Mouse (Mus musculus) layer of hippocampus, postnatal 10 days (tissue): ENCODE results near the gene Gm13271. TPM values are rescaled to one million over a fixed set of nuclear protein-coding genes. Genes with fewer than 3 reads are reported as not detected.
"Not testable (repeated sequence)": the region's sequence is repeated elsewhere in the genome, so short reads cannot be mapped to it uniquely, and the experiment has no call there.

Experiments used
- DNase-seq, 2 experiments: peaks; one replicate each; pipeline ENCODE4 v3.0.0; 2021; ENCODE audit warnings: low spot score in 2 of 2
- total RNA-seq, 2 experiments: library from RNA; stranded (reverse); gene quantifications; 2 replicates each; pipeline ENCODE4 v1.2.3; 2021

Gene Gm13271
- total RNA-seq, 2 experiments from 2014 or later = not detected

DNA sequence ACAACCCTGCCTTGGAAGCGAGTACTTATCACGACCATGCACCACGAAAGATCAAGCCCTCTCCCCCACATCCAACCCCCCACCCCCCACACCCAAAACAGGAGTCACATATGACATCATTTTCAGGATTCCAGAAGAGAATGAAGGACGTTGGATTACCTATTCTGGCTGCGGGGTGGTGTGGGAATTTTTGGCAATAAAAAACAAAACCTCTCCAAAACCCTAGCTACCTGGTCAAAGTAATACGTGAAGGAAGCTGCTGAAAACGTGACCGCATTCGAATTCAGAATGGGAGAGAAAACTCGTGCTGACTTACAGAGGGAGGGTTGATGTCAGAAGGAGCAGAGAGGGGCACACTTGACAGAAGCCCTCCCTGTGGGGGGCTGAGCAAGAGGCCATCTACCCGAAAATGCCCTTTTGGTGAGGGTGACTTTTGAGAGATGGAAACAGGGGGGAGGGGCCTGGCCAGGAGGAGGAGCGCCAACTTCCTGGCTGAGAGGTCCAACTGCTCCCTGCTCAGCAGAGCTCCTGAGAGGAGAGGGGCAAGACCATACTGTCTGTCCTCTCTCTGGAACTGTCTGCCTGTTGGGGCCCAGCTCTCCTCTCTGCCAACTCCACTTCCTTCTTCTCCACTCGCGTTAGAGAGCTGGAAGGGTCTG is 5.1 kb downstream of the Gm13271 start, which contains the start of gene Gm13283:
Gene Gm13283 (plus strand): TSS at position 510 of the 659 bp plus-strand sequence.
- peak; percentile 17 to 33 for DNase-seq

DNA sequence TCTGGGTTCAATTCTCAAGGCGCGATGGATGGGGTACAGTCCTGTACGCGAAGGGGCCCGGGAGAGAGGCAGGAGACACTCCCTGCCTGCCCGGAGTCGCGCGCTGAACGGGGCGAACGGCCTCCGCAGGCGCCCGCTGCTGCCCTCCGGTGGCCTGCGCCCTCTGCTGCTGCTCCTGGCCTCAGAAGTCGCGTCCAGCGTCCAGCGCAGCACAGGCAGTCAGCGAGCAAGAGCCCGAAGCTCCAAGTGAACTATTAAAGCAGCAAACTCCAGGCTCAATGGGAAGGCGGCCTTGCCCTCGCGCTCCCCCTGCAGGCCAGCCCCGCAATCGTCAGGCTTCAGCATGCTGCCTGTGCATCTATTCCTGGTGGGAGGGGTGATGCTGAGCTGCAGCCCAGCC is 5.8 kb downstream of the Gm13271 start:
- DNase-seq = peak; percentile 45 to 66

GRCm38 (mm10) chr4:88761776-88762175 is 7.1 kb downstream of the Gm13271 start:
- DNase-seq = peak; percentile 73 to 83

GRCm38 (mm10) chr4:88762341-88762740 is 7.7 kb downstream of the Gm13271 start:
- peak in 1 of 2 experiments; percentile 15 for DNase-seq

- DNase-seq = peak in 1 of 2 experiments; percentile 16
Measured at GRCm38 (mm10) chr4:88763384-88764018, 8.8 kb downstream of the Gm13271 start.

DNA sequence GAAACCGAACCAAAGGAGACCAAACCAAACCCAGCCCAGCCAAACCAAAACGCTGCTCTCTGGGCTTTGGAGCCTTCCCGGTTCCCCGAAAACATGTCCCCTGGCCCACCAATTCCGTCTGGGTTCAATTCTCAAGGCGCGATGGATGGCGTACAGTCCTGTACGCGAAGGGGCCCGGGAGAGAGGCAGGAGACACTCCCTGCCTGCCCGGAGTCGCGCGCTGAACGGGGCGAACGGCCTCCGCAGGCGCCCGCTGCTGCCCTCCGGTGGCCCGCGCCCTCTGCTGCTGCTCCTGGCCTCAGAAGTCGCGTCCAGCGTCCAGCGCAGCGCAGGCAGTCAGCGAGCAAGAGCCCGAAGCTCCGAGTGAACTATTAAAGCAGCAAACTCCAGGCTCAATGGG is 18.9 kb downstream of the Gm13271 start, which contains the start of gene Gm13290:
Gene Gm13290 (plus strand): TSS at position 301 of the 400 bp plus-strand sequence.
- not testable (repeated sequence) for DNase-seq

GRCm38 (mm10) chr4:88776622-88777021 is 22.0 kb downstream of the Gm13271 start, which contains the start of gene Gm13289:
Gm13289 (plus strand) TSS chr4:88776922.
- not testable (repeated sequence) for DNase-seq

DNA sequence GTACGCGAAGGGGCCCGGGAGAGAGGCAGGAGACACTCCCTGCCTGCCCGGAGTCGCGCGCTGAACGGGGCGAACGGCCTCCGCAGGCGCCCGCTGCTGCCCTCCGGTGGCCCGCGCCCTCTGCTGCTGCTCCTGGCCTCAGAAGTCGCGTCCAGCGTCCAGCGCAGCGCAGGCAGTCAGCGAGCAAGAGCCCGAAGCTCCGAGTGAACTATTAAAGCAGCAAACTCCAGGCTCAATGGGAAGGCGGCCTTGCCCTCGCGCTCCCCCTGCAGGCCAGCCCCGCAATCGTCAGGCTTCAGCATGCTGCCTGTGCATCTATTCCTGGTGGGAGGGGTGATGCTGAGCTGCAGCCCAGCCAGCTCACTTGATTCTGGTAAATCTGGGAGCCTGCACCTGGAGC is 24.9 kb downstream of the Gm13271 start, which contains the start of gene Gm13272:
Gene Gm13272 (plus strand): TSS at position 301 of the 400 bp plus-strand sequence.
- DNase-seq = not testable (repeated sequence)

- DNase-seq = peak in 1 of 2 experiments; percentile 17
Measured at GRCm38 (mm10) chr4:88780320-88780719, 25.7 kb downstream of the Gm13271 start.

- DNase-seq = not testable (repeated sequence)
Measured at GRCm38 (mm10) chr4:88781831-88782230, 27.2 kb downstream of the Gm13271 start, which contains the start of gene Ifnz. Ifnz (plus strand) TSS chr4:88782131.

DNA sequence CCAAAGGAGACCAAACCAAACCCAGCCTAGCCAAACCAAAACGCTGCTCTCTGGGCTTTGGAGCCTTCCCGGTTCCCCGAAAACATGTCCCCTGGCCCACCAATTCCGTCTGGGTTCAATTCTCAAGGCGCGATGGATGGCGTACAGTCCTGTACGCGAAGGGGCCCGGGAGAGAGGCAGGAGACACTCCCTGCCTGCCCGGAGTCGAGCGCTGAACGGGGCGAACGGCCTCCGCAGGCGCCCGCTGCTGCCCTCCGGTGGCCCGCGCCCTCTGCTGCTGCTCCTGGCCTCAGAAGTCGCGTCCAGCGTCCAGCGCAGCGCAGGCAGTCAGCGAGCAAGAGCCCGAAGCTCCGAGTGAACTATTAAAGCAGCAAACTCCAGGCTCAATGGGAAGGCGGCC is 27.7 kb downstream of the Gm13271 start:
- not testable (repeated sequence) for DNase-seq

DNA sequence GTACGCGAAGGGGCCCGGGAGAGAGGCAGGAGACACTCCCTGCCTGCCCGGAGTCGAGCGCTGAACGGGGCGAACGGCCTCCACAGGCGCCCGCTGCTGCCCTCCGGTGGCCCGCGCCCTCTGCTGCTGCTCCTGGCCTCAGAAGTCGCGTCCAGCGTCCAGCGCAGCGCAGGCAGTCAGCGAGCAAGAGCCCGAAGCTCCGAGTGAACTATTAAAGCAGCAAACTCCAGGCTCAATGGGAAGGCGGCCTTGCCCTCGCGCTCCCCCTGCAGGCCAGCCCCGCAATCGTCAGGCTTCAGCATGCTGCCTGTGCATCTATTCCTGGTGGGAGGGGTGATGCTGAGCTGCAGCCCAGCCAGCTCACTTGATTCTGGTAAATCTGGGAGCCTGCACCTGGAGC is 30.7 kb downstream of the Gm13271 start, which contains the start of gene Gm13276:
Gene Gm13276 (plus strand): TSS at position 301 of the 400 bp plus-strand sequence.
- DNase-seq = not testable (repeated sequence)

GRCm38 (mm10) chr4:88788402-88788801 is 33.7 kb downstream of the Gm13271 start, which contains the start of gene Gm13277:
Gm13277 (plus strand) TSS chr4:88788632.
- DNase-seq = peak; percentile 48 to 68

- DNase-seq = not testable (repeated sequence)
Measured at GRCm38 (mm10) chr4:88791250-88791649, 36.6 kb downstream of the Gm13271 start, which contains the start of gene Gm13278. Gm13278 (plus strand) TSS chr4:88791550.

DNA sequence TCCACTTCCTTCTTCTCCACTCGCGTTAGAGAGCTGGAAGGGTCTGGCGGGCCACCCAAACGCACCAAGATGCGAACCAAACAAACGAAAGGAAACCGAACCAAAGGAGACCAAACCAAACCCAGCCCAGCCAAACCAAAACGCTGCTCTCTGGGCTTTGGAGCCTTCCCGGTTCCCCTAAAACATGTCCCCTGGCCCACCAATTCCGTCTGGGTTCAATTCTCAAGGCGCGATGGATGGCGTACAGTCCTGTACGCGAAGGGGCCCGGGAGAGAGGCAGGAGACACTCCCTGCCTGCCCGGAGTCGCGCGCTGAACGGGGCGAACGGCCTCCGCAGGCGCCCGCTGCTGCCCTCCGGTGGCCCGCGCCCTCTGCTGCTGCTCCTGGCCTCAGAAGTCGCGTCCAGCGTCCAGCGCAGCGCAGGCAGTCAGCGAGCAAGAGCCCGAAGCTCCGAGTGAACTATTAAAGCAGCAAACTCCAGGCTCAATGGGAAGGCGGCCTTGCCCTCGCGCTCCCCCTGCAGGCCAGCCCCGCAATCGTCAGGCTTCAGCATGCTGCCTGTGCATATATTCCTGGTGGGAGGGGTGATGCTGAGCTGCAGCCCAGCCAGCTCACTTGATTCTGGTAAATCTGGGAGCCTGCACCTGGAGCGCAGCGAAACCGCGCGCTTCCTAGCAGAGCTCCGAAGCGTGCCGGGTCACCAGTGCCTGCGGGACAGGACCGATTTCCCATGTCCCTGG is 39.4 kb downstream of the Gm13271 start, which contains the start of gene Gm13275:
Gene Gm13275 (plus strand): TSS at position 552 of the 740 bp plus-strand sequence.
- DNase-seq = peak; percentile 74 to 80

DNA sequence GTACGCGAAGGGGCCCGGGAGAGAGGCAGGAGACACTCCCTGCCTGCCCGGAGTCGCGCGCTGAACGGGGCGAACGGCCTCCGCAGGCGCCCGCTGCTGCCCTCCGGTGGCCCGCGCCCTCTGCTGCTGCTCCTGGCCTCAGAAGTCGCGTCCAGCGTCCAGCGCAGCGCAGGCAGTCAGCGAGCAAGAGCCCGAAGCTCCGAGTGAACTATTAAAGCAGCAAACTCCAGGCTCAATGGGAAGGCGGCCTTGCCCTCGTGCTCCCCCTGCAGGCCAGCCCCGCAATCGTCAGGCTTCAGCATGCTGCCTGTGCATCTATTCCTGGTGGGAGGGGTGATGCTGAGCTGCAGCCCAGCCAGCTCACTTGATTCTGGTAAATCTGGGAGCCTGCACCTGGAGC is 42.4 kb downstream of the Gm13271 start, which contains the start of gene Gm13279:
Gene Gm13279 (plus strand): TSS at position 301 of the 400 bp plus-strand sequence.
- DNase-seq = not testable (repeated sequence)

GRCm38 (mm10) chr4:88799365-88799764 is 44.7 kb downstream of the Gm13271 start, which contains the start of gene Gm13285:
Gm13285 (plus strand) TSS chr4:88799665.
- DNase-seq = not testable (repeated sequence)

DNA sequence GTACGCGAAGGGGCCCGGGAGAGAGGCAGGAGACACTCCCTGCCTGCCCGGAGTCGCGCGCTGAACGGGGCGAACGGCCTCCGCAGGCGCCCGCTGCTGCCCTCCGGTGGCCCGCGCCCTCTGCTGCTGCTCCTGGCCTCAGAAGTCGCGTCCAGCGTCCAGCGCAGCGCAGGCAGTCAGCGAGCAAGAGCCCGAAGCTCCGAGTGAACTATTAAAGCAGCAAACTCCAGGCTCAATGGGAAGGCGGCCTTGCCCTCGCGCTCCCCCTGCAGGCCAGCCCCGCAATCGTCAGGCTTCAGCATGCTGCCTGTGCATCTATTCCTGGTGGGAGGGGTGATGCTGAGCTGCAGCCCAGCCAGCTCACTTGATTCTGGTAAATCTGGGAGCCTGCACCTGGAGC is 48.3 kb downstream of the Gm13271 start, which contains the start of gene Gm13287:
Gene Gm13287 (plus strand): TSS at position 301 of the 400 bp plus-strand sequence.
- not testable (repeated sequence) for DNase-seq
